Mouse (Mus musculus) erythroblast, embryonic 14.5 days (primary cell): ENCODE data around the gene Ube2n.

Experiments
- GATA1 ChIP-seq: IDR thresholded peaks from 2 replicates; pipeline ENCODE4 v1.6.1; 2012; ENCODE audit warnings: low read length, inconsistent platforms, mixed read lengths
- TAL1 ChIP-seq: IDR thresholded peaks from 3 replicates; pipeline ENCODE4 v1.6.1; 2012; ENCODE audit warnings: low read length, inconsistent platforms, mixed read lengths

GRCm38 (mm10) chr10:95465485-95465896, 49.5 kb upstream of the Ube2n start:
- no peak for TF ChIP-seq TAL1
- no peak for TF ChIP-seq GATA1
